Mouse (Mus musculus): Measurements from ENCODE around the gene Dip2c.
A peak's percentile ranks its signal among the peaks of the same experiment; 100 is the strongest.

The Dip2c gene

DNA sequence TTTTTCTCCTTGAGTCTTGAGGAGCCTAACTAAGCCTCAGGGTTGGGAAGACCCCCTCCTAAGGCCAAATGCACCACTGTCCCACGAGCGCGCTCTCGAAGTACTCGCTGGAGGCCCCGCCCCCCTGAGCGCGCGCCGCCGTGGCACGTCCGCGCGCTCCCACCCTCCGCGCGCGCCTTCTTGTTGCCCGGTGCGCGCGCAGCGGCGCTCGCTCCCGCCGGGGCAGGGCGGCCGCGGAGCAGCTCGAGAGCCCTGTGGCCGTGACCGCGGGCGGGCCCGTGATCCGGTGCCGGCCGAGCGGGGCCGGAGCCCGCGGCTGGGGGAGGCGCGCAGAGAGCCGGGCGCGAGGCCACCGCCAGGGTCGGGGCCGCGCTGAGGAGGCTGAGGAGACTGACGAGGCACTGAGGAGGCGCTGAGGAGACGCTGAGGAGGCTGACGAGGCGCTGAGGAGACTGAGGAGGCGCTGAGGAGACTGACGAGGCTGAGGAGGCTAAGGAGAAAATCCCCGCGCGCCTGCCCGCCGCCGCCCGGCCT is at the start of gene Dip2c:
Gene Dip2c (plus strand): TSS at position 207 of the 534 bp plus-strand sequence.
- peak; percentile 55 for DNase-seq (ENCODE audit: low read depth, low spot score)

DNA sequence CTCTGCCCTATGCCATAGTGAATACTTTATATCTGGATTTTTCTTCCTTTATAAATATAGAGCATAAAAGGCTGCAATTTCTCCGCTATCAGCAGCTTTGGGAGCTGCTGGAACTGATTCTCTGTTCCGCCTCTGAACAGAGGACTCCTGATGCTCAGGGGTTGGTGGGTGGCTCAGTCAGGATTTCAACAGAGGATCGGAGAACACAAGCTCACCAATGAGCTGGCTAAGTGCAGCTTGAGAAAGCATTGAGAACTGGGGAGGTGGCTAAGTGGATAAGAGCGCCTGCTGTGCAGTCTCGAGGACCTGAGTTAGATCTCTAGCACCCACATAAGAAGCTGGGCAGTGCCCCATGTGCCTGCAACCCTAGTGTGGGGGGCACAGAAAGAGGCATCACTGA is 49.2 kb upstream of the Dip2c start:
- peak; percentile 35 for DNase-seq (ENCODE audit: low read depth, low spot score)

DNA sequence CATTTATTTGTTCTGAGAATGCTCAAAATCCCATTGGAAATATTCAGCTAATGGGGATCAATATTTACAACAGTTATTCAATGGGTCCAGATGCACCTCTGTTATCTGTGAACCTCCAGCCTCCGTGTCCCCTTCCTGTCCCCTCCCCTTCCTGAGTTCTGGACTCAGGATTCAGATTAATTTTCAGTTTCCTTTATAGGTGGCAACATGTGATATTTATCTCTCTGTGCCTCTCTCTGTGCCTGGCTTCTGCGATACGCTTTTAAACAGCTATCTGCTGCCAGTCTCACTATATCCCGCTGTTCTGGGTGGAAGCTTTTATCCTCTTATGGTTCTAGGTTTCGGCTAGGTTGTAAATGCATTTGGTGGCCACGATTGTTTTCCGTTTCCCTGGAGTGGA is 38.8 kb upstream of the Dip2c start:
- DNase-seq (ENCODE audit: low read depth, low spot score): no peak

- no peak for DNase-seq (ENCODE audit: low read depth, low spot score)
These were observed 37.2 kb upstream of the Dip2c start for GRCm38 (mm10) chr13:9239127-9239526.

DNA sequence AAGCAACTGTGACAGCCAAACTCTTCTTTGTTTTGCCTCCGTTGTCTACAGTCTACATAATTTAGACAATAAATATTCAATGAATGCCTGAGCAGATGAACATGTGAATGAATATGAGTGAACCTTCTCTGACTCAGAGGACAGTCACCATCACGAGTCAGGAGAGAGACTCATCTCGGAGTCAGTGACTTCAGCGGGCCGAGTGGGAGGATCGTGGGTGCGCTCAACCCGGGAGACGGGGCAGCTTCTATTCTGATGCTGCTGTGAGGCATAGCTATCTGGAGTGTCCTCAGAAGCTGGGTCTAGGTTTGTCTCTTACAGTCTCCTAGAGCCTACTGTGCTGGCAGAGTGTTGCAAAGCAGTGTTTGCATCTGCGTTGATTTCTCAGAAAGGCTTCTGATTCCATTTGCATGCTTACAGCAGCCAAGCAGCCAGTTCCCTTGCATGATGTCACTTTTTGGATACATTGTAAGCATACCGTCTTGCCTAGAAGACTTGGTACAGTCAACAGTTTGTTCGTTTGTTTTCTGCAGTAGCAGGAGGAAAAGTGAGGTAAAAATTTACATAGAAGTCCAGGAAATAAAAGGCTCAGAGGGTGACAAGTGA is 36.6 kb upstream of the Dip2c start:
- DNase-seq (ENCODE audit: low read depth, low spot score): peak; percentile 83

DNA sequence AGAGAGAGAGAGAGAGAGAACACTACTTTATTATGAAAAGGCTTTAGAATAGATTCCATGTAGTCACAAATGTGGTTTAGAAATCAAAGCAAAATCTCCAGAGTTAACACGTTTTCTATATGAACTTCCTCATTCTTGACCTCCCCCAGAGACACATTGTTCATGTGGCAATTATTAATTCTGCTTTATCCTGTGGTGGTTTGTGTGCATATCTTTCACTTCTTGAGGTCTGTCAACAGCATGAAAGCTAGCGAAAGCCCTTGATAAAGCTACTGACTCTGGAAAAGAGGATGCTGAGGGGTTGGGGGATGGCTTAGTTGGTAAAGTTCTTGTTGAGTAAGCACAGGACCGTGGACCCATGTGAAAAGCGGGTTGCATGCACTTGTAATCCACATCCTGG is 14.6 kb upstream of the Dip2c start:
- DNase-seq (ENCODE audit: low read depth, low spot score): no peak

DNA sequence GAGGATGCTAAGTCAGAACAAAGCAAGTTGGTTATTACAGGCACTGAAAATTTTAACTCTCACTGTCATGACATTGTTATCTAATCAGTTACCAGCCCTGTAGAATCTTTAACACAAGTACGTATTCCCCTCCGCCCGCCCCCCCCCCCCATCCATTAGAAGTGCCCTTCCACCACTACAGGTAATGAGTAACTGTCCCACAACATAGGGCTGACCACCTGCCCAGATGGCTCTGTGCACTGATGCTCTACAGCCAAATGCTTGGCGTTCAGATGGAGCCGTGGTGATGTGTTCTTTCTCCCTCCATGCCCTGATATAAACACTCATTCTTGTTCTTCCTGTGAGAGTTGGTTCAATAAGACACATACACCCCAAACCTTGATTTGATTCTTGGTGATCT is 10.8 kb upstream of the Dip2c start:
- no peak for DNase-seq (ENCODE audit: low read depth, low spot score)

GRCm38 (mm10) chr13:9276856-9277620 is 710 bp downstream of the Dip2c start:
- DNase-seq (ENCODE audit: low read depth, low spot score): no peak

DNA sequence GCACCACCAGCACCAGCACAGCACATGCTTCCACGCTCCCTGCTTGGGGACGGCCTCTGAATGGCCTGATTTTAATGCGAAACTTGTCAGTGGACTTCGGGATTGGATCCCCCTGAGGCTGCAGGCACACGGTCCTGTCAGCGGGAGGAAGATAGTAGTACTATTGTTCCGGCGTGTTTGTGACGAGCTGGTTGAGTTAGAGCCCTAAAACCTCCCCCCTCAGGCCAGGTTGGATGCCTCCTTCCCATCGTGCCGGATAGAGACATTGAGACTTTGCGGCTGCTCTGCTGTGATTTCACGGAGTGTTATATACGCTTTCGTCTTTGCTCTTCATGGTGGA is 1.3 kb downstream of the Dip2c start:
- no peak for DNase-seq (ENCODE audit: low read depth, low spot score)

DNA sequence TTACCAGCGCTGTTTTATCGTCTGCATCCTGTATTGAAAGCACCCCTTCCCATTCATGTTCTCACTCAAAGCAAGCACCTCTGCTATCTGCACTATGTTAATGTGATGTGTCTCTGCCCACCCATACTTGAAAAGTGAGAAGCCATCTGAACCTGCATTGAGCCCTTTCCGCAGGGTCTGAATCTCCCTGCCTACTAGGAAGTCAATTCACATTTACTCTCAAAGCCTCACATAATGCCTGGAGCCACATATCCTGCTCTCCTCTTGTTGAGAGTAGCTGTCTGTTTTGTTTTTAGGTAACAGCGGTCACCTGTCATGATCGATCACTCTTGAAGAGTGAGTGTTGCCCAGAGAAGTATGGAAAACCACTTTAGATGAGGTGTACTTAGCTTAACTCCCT is 2.3 kb downstream of the Dip2c start:
- no peak for DNase-seq (ENCODE audit: low read depth, low spot score)

- DNase-seq (ENCODE audit: low read depth, low spot score): no peak
These were observed 6.7 kb downstream of the Dip2c start for GRCm38 (mm10) chr13:9283050-9283449.

DNA sequence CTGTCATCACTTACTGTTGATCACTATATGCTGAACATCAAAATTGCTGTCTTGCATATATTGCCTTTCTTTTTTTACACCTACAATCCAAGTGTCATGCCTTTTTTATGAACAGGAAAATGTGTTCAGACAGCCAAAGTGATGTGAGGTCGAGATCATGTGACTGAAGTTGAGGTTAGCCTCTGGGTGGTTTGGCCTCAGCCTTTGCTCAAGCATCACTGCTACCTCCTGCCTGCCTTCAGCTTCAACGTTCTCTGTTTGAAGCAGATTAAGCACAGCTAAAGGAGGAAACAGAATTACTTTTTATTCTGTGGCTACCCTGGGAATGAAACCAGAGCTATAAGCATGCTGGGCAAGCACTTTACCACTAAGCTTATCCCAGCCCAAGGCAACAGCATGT is 13.6 kb downstream of the Dip2c start:
- no peak for DNase-seq (ENCODE audit: low read depth, low spot score)

- DNase-seq (ENCODE audit: low read depth, low spot score): no peak
These were observed 20.0 kb downstream of the Dip2c start for GRCm38 (mm10) chr13:9296285-9296684.

DNA sequence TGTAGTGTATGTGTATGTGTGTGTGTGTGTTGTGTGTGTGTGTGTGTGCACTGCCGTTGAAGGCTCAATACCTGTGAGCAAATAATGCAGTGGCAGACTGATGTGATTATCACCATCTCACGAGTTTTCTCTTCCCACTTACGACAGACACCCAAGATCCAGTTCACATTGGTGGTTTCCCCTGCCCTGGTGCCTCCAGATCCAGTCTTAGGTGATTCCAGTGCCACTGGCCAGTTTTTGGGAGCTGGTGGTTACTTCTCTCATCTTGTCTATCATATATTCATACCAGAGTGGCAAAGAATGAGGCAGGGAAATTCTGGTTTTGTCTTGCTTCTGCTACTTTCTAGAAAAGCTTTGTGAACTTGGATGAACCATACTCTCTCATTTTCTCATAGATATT is 20.9 kb downstream of the Dip2c start:
- DNase-seq (ENCODE audit: low read depth, low spot score): no peak

DNA sequence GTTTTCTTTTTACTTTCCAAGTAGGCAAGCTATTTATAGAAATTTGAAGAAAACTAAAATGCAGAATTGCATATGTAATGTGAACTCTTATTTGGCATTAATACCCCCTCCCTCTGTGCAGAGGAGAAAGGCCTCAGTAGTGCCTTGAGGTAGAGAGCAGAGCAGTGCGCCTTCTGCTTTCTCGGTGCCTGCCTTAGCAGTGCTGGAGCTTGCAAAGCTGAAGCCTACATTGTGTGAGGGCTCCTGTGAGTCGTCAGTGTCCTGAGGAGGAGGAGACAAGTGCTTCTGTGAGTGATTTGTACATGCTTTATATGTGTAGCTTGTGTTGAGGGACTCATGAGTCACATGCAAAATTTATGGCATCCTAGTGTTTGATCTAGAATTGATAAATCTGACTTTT is 21.4 kb downstream of the Dip2c start:
- DNase-seq (ENCODE audit: low read depth, low spot score): no peak

- DNase-seq (ENCODE audit: low read depth, low spot score): no peak
These were observed 23.3 kb downstream of the Dip2c start for GRCm38 (mm10) chr13:9299657-9300056.

DNA sequence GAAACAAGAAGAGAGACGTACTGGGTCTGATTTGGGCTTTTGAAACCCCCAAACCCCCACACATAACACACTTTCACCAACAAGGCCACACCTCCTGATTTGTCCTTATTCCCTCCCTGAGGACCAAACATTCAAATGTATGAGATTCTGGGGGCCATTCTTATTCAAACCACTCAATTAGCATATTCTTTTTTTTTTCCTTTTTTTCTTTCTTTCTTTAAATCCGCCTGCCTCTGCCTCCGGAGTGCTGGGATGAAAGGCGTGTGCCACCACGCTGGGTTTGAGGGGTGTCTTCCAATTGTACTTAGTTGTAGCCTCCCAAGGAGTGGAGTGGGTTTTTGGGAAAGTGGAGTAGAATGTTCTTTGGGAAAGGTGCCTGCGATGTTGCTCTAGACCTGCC is 32.5 kb downstream of the Dip2c start:
- DNase-seq (ENCODE audit: low read depth, low spot score): no peak

DNA sequence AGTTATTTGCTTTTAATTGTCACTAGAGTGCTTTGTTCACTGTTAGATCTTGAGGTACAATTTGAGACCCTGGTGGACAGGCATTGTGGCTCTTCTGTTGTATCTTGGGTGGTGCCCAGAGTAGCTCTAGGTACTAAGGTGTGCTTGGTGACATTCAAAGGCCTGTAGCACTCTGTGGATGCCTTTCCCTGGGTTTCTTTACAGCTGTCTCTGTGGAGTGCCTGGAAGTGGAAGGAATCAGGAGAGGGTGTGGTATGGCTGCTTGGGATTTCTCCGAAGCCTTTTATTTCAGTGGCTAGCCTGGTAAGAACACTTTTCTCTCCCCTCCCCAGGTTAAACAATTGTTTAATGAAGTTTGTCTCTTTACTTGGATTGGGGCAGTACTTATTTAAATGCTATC is 34.5 kb downstream of the Dip2c start:
- DNase-seq (ENCODE audit: low read depth, low spot score): no peak

DNA sequence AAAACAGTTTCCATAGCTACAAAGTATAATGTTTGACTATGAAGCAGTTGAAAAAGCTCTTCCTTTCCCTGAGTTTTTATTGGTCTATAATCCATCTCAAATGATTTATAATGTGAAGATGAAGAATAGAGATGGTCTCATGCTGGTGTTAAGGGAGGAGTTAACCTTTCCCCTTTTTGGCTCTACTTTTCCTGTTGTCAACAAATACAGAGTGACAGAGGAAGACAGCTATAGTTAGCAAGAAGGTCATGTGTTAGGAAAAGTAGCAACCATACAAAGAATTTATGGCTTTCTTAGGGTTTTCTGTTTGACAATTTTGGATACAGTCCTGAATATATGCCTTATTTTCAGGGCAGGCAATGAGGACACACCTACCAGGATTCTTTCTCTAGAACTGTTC is 36.6 kb downstream of the Dip2c start:
- no peak for DNase-seq (ENCODE audit: low read depth, low spot score)

DNA sequence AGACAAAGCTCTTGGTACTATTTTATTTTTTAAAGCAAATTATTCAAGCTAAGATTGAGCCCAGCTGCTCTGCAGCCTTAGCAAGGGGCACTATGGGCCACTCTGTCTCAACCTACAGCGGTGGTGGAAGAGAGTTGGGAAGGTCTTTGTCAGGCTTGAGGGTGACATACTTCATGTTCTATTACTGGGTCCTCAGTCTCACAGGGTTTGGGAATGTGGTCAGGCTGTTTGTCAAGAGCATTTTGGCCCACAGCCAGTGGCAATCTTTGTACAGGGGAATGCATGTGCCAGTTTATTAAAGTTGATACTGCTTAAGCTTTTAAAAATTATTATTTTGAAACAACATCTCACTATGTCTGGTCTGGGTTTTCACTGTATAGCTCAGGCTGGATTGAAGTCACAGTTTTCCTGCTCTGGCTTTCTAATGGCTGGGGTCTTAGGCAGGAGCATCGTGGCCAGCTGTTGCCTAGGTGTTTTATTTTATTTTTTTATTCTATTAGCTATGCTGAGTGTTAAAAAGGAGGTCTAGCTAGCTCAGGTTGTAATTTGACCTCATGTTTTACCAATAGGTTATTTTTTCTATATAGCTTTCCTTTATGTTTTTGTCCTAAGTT is 37.9 kb downstream of the Dip2c start:
- DNase-seq (ENCODE audit: low read depth, low spot score): no peak

DNA sequence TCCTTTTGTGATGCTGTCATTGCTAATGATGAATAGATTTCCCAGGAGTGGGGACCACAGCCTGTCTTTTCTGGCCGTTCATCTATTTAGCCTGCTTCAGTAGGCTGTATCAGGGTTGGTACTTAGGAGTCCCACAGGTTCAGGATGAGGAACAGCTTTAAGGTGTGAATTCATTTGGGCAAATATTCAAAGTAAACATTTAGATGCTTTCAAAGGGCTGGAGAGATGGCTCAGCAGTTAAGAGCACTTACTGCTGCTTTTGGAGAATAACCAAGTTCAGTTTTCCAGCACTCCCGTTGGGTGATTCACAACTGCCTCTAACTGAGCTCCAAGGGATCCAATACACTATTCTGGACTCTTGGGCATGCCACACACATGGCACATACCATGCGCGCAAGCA is 38.4 kb downstream of the Dip2c start:
- no peak for DNase-seq (ENCODE audit: low read depth, low spot score)

GRCm38 (mm10) chr13:9319745-9320144 is 43.4 kb downstream of the Dip2c start:
- no peak for DNase-seq (ENCODE audit: low read depth, low spot score)

- no peak for DNase-seq (ENCODE audit: low read depth, low spot score)
These were observed 48.9 kb downstream of the Dip2c start for GRCm38 (mm10) chr13:9325262-9325661.

Measured in telencephalon, adult 2 months (tissue).